Mouse (Mus musculus) kidney, postnatal 14 days (tissue): Measurements from ENCODE around the gene Crybg3.
A peak's percentile ranks its signal among the peaks of the same experiment; 100 is the strongest.

Source experiments
- DNase-seq: peaks from one replicate; pipeline ENCODE4 v3.0.0; 2022; ENCODE audit warnings: mixed read lengths

The Crybg3 gene

DNA sequence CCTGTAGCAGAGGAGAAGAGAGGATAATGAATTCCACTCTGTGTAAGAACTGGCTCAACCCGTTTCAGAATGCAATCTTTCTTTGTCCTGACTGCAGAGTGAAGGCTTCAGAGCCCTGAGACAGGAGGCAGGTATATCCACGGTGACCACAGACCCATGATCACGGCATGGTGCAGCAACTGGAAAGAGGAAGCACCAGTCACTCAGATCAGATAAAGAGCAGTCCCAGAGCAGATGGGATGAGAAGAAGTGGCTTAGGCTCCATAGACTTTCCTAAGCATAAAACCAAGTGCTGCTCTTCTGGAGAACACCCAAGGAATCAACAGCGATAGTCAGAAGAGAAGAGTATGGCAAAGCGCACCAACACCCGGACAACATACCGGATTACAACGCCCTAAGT is 21.5 kb downstream of the Crybg3 start:
- DNase-seq = no peak

DNA sequence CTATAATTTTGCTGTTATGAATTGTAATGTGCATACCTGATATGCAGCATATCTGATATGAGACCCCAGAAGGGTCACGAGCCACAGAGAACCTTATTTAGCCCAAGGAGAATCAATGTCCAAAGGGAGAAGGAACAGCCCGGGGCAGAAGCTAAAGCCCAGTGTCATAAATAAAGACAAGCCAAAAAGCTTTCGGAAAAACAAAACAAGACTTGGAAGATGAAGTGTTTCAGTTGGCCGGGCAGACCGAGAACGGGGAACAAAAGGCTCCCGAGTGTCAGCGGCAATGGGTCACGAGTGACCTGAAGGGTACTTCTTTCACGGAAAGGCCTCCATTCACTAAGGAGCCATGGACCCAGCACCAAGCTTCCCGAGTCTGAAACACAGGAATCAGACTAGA is 26.8 kb downstream of the Crybg3 start:
- no peak for DNase-seq

DNA sequence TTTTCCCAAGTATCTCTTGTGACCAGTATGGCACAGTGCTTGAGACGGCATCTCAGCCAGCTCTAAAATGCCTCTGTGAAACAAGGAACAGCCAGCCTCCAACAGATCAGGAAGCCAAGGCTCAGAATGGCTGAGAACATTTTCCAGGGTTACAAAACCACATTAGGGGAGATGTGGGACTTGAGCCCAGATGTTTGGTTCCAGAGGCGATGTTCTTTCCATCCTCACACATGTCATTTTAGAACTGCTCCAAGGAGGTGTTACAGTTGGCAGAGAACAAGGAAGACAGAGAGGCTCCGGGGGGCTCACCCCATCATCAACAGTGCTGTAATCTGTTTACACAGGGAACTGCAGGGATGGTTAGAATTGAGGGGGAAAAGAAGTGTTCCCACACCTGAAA is 28.1 kb downstream of the Crybg3 start:
- no peak for DNase-seq

DNA sequence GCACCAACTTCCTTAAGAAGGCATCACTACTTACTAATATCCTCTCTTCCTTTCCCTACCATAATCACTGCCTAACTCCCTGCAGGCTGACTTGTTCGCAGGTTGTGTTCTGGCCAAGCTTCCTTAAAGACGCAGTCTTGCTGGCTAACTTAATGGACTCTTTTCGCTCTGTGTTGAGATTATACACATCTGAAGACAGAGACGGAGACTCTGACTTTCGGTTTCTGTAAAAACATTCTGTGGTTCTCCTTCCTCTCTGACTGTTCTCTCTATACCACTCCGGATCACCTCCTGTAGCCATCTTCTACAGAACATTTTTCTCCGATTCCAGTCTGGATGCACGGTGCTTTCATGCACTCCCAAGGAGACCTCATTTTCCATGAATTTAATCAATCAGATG is 30.0 kb downstream of the Crybg3 start:
- no peak for DNase-seq

DNA sequence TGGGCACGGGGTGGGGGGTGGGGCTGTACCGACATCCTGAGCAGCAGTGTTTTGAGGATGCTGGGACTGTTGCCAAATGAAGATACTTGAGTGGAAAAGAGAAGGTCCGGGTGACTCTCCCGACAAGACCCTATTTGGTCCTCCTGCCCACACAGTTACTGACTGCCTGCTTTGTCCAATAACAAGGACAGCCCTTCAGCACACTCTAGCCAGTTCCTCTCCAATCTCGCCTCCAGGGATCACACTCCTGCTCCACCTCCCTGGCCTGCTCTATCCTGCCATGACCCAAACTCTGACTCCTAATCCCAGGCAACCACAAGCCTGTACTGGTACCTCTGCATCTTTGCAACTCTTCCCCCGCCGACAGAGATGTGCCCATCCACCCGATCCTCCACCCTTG is 30.9 kb downstream of the Crybg3 start:
- DNase-seq = no peak

DNA sequence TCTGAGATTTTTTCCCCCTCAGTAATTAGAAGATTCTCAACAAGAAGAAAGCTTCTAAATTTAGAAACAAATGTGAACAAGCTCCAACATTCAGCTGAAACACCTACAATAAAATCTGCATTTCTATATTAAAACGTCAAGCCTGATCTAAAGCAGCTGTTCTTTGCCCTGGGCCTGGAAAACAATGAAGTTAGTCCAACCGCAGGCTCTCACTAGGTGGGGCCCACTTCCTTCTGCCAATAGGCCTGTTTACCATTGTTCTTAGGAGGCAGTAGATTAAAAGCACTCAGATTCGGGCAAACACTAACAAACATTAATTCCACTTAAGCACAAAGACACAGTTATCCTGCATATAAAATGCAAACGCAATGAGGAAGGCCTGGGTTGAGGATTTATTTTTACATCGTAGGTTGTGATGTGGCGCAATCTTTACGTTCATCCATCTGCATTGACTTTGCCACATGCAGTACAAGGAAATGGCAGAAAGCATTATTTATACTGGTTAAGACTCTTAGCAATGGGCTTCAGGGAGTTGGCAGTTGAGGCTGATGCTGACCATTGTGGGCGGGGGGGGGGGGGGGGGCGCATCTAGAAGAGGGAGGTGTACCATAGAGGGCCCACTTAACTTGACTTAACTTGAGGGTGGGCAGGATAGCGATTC is 32.9 kb downstream of the Crybg3 start:
- DNase-seq = peak; percentile 31

DNA sequence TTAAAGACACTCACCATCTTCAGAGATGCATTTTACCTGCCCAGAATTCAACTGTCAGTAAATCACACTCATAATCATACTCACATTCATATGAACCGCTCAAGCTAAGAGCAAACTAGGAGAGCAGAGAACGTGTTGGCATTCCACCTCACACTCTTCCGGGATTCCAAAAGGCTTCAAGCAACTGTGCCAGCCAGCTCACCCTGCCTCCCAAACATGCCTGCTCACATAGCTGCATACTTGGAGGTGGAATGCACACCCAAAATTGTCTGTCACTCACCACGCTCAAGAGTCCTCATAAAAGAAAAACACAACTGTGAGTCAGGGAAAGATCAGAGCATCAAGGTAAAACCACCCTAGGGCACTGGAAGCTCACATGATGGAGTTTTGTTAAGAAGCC is 34.3 kb downstream of the Crybg3 start:
- no peak for DNase-seq

DNA sequence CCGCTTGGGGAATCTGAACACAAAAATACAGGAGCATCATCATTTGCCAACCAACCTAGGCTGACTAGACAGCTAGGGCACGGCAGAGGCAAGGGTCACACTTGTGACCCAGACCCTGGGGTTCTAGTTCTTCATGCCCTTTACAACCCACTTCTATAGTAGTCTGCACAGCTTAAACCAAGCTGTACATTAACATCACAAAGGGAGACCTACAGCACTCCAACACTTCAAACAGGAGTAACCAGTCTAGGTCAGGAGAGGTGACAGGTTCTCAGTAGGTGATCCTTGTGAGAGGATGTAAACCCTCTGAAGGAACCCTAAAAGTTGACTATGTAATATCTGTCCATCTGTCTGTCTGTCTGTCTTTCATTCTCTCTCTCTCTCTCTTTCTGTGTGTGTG is 35.1 kb downstream of the Crybg3 start:
- no peak for DNase-seq

DNA sequence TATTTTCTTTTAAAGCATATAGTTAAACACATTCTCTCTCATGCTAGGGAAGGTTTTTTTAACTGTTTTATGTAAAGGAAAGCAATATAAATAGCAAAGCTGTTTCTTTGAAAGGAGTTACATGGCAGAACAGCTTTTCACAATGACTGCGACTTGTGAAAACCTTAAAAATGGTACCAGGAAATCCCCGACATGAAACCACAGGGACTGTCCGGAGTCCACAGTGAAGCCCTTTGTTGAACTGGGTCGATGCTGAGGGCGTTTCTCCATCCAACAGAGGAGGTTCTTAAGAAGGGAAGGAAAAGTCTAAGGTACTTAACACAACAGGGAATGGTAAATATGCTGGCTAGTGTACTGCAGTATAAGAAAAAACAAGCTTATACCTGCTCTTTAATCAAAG is 36.8 kb downstream of the Crybg3 start:
- no peak for DNase-seq

DNA sequence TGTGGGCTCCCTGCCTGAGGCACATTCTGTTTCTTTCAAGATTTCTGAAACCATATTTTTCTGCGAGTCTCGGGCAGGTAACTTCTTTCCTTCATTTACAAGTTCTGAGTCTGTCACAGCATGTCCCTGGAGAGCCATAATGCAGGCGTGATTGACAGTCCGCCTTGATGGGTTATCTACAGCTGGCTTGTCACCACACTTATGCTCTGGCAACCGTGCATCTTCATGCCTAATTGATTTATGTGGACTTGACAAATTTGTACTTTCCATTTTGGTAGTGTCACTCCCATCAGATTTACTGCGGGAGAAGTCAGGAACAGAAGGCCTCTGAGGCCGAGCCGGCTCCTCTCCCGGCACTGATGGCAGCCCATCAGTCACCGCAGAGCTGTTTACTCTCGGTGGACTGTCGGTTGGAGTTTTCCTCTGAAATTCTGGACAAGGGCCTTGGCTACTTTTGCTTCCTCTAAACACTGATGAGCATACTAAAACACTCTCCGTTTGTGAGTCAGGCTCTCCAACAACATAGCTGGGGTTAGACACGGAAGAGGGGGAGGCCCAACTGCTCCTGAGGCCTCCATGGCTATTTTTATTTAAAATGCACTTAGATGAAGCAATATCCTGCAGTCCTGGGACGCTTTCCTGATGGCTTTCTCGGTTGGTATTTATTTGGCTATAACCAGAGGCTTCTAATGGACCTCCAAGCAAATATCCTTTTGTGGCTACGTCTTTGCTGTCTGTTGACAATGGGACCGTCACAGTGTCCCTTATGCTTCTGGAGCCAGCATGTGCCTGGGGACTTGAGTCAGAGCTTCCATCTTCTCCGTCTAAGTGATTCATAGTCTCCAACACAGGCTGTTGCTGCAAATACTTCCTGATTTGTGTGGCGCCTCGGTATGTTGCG is 41.2 kb downstream of the Crybg3 start:
- peak; percentile 43 for DNase-seq

DNA sequence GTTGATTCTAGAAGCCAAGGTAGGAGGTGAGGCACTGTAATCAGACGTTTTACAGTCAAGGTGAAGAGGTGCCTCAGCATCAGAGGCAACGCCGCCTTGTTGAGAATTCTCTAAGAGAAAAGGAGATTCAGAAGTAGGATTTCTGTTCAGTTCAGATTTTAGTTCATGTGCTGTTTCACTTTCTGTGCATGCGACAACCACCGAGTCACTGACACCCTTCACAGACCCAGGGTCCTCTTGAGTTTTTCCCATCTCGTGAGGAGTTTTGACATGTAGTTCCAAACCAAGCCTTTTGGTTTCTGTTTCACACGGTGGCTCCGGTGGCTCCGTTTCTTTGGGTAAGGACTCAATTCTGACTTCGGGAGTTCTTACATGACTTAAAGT is 41.9 kb downstream of the Crybg3 start:
- DNase-seq = no peak

DNA sequence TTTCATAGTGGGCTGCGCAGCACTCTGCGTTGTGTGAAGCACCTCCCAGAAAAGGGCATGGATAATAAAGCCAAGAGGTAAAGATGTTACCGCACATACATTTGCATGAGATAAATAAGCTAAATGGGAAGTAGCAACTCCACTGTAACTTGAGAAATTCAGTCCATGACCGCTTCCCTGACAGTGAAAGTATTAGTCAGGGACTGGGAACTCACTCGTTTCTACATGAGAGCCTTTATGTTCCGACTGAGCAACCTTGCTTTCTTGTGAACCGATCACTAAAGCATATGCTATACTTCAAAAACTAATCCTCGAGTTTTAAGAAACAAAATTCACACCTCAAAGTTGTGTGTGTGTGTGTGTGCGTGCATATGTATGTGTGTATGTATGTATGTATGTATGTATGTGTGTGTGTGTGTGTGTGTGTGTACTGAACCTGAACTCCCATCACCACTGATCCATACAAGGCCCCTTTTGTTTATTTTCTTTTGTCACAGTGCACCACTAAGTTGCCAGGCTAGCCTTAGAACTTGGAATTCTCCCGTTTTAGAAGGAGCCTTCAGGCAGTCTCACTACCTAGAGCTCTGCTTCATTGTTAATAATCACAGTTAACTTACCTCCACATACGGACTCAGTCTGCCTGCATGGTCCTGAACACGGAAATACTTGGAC is 47.2 kb downstream of the Crybg3 start:
- DNase-seq = no peak

DNA sequence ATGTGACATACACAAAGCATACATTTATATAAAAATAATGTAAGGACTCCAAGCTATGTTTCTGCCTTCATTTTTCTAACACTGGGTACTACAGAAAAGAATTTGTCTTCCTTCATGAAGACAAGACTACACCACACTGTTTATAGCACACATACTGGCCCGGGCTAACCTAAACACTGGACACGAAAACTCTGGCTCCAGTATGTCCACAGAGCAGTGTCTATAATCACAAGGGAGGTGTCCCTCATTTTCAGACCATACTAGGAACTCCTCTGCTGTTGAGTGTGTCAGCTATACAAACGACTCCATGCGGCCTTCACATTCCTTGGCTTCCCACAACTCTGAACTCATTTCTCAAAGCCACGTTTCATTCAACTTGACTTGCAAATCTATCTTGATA is 49.3 kb downstream of the Crybg3 start:
- no peak for DNase-seq

DNA sequence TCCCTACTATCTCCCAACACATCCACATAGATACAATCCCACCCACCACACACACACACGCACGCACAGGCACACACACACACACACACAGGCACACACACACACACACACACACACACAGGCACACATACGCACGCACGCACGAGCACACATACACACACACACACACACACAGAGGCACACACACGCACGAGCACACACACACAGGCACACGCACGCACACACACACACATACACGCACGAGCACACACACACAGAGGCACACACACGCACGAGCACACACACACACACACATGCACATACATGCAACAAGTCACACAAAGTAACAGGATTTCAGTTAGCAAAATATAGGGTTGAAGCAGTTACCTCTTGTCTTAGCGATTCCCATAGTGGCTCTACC is 51.1 kb downstream of the Crybg3 start:
- DNase-seq = no peak

DNA sequence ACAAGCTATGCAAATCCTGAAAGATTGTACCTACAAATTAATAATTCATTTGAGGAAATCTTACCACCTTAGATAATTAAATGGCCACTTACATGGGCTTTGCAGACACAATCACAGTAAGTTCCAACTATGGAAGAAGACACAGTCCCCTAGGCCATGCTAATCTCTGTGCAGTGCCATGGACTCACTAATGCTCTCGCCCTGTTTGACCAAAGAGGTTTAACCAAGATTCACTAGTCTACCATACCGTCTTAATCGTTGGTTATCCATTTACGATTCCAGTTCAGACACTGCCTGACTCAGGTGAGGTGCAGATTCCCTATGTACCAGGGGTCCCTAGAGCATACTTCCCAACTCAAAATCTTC is 52.2 kb downstream of the Crybg3 start:
- no peak for DNase-seq

DNA sequence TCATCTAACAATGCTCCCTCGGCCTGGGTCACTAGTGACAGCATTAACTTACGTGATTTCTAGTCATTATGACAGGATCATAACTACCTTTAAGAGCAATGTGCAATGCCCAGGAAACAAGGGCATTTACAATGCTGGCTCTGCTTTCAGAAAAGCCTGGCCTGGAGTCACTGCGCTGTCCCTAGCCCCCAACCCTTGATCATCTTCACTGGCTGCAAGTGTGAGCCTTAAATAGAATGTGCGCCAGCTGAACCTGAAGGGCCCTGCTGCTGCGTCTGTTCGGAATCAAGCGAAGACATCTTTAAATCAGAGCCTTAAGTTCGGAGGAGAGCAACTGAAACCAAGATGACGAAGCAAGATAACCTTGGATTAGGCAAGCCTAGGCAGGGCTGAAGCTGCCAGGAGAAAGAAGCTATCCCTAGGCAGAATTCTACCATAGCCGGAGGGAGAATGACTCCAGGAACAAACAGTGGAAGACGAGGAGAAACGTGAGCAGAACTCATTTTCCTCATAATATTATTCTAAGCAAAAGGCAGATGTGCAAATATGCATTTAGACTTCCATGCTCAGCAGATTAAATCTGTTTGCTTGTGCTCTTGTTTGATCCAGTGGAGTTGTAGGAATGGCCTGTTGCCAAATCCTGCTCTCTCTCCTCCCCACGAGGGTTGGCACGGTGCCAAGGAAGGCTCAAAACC is 52.7 kb downstream of the Crybg3 start:
- DNase-seq = peak; percentile 82

DNA sequence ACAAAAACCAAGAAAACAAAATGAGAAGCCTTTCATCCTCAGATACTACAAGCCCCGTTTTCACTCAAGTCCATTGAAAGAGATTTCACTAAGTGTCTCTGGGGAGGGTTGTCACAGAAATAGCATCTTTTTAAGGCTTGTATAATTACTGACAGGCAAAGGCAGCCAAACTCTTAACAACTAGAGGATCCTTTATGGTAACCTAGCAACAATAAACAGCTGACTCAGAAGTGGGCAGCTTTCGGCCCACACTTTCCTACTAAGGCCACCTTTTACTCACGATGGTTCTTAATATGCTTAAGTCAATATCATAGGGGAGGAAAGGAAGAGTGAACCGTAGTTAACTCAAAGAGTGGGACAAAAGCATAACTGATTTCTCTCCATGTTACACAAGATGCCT is 53.3 kb downstream of the Crybg3 start:
- DNase-seq = no peak

DNA sequence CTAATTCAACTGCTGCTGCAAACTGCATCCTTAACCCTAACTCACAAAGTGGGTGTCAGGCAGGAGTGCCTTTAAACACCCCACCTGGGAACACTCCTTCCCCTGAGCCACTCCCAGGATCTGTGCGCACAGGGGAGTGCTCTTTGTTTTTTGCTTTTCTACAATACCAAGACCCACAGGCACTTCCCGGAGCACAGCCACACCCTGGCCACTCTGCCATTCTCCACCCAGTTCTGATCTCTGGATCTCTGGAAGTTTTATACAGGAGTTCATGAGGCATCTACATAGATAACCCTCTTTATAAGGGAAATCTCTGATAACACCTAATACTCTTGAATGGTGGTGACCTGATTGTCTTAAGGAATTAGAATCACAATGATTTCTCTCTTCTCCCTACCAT is 55.4 kb downstream of the Crybg3 start:
- no peak for DNase-seq

DNA sequence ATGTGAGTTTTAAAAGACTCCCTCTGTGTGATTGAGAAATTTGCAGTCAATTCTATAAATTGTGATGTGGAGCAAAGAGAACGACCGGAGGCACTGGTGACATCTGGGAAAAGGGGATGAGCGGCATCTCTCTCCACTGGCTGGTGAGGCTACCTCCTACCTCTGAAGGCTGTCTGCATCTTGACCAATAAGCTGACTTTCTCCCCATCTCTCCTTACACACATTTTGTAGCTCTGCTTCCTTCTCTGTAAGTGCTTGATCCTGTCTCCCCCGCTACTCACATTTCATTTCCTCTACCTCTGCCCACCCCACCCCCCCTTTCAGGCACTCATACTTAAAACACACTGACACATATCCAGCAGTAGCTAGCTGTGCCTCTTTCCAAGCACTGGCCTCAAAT is 59.4 kb downstream of the Crybg3 start:
- DNase-seq = no peak

DNA sequence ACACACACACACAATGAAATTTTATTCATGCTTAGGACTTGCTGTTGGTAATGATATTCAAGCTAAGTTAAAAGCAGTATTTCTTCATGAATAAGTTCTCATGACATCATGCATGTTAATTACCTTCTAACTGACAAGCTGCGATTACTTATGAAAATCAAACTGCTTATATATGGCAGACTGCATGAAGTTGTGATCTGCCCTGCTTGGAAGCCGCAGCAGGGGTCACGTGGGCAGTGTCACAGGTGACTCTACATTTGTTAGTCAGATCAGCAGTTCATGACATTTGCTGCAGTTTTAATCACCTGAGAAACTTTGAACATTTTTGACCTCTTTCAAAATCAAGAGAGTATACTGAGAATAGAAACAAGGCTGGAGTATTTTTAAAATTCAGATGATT is 59.8 kb downstream of the Crybg3 start:
- DNase-seq = no peak

DNA sequence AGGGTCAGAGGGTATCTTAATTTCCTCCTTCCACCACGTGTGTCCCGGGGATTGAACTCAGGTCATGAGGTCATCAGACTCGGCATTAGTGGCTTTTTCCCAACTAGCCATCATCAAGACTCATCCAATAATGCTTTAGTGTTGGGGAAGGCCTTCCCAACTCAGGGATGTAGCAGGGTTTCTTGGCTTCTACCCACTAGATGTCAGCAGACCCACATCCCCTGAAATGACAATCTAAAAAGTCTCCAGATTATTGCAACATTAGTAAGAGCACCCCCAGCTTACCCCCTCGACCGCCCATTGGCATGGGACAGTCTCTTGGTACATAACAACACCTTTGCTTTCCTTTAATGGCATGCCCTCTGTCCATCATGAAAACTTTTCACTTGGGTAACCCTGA is 65.1 kb downstream of the Crybg3 start:
- no peak for DNase-seq

DNA sequence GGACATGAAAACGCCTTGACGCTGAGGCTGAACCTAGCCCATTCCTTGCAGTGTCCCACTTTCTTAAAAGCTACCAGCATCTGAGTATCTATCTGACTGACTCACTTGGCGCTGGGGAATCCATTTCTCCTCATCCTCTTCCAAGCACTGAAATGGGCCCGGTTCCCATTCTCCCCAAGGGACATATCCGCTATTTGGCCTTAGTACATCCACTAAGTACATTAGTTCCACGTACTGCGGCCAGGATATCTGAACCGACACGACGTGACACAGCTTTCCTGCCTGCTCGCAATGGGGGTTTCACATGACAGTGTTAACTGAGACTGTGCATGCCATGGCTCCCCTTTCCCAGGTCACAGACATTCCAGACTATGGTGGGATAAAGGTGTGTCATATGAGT is 66.4 kb downstream of the Crybg3 start:
- DNase-seq = no peak

DNA sequence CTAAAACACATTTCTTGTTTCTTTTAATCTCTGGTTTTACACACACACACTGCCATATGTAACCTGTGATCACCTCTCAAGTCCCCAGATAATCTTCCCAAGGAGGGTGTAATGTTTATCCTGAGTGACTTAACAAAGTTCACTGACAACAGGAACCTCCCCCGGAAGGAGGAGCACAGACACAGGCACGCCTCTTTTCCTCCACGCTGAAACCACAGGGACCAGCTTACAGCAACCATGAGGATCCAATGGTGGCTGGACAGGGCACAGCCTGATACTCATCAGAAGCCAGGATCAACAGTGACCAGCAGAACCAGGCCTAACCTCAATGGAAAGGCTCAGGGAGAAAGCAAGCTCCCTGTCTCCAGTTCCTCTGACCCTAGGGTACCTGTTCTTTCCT is 68.2 kb downstream of the Crybg3 start:
- DNase-seq = no peak

DNA sequence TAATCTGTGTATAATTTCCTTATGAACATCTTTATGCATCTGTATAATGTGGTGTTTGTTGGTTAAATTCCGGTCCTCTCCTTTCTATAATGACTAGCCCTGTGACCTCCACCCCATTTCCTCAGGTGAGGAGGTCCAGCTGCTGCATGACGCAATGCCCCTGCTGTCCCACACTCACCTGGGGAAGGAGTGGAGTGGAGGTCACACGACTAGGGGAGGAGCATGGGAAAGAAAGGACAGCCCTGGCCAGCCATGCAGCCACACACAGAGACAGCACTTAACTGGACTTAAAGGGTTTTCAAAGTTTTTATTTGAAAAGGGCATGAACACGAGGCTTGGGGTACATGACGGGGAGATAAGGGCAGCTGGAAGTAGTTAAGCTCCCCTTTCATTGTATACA is 69.5 kb downstream of the Crybg3 start:
- no peak for DNase-seq
